Mouse (Mus musculus) spleen, adult 18-20 months (tissue): ENCODE measurements around the gene Smchd1.
"Not testable (repeated sequence)": the region's sequence is repeated elsewhere in the genome, so short reads cannot be mapped to it uniquely, and the experiment has no call there.

Experiments used
- DNase-seq, 2 experiments: peaks; one replicate each; pipeline ENCODE4 v3.0.0; 2022; ENCODE audit warnings: mixed read lengths in 2 of 2

Gene Smchd1

DNA sequence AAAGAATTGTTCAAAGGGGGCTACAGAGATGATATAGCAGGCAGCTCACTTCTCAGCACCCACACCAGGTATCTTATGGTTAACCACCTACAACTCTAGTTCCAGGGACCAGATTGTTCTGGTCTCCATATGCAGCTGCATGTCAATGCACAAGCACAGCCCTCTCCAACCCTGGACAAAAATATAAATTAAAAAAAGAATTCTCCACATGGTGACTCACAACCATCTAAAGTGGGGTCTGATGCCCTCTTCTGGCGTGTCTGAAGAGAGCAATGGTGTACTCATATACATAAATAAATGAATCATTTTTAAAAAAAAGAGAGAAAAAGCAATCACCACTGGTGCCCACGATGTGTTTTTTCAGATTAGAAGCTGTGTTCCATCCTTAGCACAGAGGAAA lies 30.4 kb downstream of the Smchd1 start:
- DNase-seq: no peak

- no peak for DNase-seq
These were observed 31.0 kb downstream of the Smchd1 start for GRCm38 (mm10) chr17:71444126-71444525.

- DNase-seq: no peak
These were observed 31.9 kb downstream of the Smchd1 start for GRCm38 (mm10) chr17:71443273-71443672.

DNA sequence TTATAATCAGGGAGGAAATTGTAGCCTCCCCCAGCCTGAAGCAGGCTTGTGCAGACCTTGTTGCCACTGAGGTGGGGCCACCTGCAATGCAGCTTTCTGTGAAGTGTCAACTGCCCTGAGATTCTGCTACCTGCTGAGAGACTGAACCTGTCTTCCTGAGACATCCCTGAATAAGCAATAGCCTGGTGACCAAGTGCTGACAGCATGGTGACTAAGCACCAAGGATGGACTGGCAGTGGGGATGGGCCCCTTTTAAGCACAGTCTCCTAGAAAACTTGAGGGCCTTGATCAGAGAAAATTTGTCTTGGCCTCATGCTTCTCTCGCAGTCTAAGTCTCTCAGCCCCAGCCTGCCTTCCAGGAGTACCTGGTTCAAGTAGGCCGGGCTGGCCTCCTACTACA lies 52.6 kb downstream of the Smchd1 start:
- not testable (repeated sequence) for DNase-seq

DNA sequence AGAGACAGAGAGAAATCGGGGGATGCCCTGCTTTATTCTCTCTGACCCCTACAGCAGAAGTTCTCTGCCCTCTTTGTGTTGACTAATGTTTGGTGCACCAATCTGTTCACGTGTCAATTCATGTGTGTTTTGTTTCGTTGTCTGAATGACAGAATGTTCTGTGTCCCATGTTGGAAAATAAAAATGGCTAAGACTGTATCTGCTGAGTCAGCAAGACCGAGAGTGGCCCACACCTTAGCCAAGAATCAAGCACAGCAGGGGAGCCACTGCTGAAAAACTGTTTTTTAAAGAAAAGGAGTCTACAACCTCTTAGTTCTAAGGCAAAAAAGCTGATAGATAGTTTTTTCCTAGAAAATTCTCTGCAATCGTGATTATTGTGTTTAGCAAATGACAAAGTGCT lies 55.7 kb downstream of the Smchd1 start:
- not testable (repeated sequence) for DNase-seq

- no peak for DNase-seq
These were observed 58.1 kb downstream of the Smchd1 start for GRCm38 (mm10) chr17:71417008-71417407.

- DNase-seq: no peak
These were observed 87.7 kb downstream of the Smchd1 start for GRCm38 (mm10) chr17:71387401-71387800.

DNA sequence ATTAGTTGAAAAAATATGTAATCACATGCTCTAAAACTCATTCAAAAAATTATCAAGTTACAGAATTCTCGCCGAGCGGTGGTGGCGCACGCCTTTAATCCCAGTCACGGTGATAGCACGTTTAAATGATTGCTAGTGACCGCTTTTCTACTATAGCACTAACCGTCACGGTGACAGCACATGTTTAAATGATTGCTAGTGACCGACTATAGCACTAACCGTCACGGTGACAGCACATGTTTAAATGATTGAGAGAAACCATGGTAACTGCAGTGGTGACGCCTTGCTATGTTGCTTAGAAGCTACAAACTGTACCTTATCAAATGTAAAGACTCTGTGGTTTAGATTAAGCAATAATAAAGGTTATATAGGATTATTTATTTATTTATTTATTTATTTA lies 94.8 kb downstream of the Smchd1 start:
- no peak for DNase-seq

DNA sequence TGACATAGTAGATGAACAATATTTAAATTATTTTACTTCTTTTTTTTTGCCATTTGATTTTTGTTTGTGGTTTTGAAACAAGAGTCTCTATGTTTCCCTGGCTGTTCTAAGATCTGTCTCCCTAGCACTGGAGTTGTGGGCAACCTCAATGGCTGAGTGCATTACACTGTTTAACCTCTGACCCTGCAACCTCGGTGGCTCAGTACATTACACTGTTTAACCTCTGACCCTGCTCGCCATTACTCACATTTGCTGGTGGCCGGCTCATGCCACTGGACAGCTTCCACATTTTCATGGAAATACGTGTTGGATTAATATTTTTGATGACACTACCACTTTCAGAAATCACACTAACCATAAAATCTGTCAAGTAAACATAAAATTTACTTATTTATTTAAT lies 97.2 kb downstream of the Smchd1 start:
- DNase-seq: no peak

- no peak for DNase-seq
These were observed 119.6 kb downstream of the Smchd1 start for GRCm38 (mm10) chr17:71355526-71355925.

- no peak for DNase-seq
These were observed 120.9 kb downstream of the Smchd1 start for GRCm38 (mm10) chr17:71354205-71354604.

GRCm38 (mm10) chr17:71348188-71348587 lies 127.0 kb downstream of the Smchd1 start:
- DNase-seq: no peak

- no peak for DNase-seq
These were observed 133.1 kb downstream of the Smchd1 start for GRCm38 (mm10) chr17:71342006-71342405.

DNA sequence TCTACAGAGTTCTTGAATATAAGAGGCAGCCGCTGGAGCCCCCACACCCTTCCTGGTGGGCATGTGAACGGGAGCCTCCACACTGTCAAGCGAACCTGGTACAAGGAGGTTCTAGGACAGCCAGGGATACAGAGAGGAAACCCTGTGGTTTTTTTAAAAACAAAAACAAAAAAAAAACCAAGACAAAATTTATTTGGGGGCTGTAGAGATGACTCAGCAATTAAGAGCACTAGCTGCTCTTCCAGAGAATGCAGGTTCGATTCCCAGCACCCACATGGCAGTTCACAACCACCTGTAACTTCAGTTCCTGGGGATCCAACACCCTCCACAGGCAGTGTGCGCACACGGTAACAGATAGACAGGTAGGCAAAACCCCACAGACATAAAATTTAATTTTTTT lies 136.5 kb downstream of the Smchd1 start:
- no peak for DNase-seq

- DNase-seq: no peak
These were observed 137.6 kb downstream of the Smchd1 start for GRCm38 (mm10) chr17:71337546-71337945.

- no peak for DNase-seq
These were observed 138.7 kb downstream of the Smchd1 start for GRCm38 (mm10) chr17:71336421-71336820.

GRCm38 (mm10) chr17:71332298-71332697 lies 142.8 kb downstream of the Smchd1 start:
- DNase-seq: no peak

DNA sequence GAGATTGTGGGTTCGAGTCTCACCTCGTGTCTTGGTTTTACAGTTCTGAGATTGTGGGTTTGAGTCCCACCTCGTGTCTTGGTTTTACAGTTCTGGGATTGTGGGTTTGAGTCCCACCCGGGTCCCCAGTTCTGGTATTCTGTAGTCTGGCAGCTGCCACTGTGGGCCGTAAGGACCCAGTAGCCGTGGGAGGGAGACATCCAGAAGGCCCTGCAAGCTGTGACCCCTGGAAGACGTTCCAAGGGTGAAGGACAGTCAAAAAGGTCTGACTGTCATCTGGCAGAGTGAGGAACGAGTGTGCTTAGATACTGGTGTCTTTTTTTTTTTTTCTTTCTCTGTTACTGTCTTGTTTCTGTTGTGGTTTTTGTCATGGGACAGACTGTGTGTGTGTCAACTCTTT lies 154.4 kb downstream of the Smchd1 start:
- not testable (repeated sequence) for DNase-seq

- DNase-seq: no peak
These were observed 155.8 kb downstream of the Smchd1 start for GRCm38 (mm10) chr17:71319361-71319760.

DNA sequence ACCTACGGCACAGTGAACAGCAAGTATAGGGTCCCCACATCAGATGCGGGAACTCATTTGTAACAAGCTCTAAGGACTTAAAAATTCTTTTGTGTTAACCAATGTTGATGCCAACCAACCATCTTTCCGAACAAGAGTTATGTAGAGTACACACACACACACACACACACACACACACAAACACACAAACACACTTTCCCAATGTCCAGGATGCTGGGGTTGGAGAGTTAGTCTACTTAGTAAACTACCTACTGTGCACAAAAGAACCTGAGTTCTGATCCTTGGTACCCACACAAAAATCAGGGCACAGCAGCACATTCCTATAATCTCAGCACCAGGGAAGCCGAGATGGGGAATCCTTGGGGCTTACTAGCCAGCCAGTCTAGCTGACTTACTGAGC lies 157.6 kb downstream of the Smchd1 start:
- no peak for DNase-seq

DNA sequence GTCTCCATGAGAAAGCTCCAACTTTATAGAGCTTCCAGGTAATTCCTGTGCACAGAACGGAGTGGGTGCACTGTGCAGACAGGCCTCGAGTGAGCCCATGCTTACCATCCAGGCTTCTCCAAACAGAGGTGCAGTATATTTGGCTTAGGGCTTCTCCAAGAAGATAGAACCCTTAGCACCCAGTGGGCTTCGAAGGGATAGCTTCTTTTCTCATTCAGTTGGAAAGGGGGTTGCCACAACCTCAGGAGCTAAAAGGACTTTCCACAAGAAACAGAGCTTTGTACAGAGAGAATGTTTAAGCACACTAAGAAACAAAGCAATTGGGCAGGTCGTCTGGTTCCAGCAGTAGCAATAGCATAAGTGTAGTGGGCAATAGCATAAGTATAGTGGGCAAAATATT lies 160.8 kb downstream of the Smchd1 start:
- no peak for DNase-seq

DNA sequence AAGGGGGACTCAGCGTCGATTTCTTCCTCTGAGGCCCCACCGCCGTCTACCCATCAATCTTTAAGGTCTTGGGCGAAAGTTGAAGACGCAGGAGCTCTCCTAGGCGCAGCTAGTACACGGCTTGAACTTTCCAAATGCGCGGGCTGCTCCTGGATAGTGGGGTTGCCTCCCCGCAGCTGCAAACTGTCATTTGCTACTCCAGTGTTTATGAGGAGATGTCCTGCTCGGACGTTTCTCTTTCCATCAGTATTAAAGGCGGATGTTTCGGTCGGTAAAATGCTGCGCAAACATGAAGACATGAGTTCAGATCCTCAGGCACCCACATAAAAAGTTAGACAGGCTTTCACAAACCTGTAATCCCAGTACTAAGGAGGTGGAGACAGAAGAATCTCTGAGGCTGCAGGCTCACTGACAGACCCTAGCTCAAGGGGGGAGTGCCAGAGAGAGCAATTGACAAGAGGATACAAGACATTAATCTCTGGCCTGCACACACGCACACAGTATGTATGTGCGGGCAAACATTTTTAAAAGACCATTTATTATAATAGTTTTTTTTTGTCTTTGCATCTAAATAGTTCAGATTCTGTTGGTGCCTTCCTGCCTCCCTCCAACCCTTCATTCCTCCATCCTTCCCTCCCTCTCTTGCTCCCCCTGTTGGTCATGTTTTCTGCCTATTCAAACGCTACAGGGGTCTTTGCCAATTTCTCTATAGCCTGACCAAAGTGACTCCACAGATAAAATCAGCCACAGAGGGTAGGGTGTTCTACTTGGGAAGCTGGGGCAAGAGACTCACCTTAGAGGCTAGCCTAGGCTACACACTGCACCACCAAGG lies 163.6 kb downstream of the Smchd1 start, which contains the start of gene Emilin2:
Gene Emilin2 (minus strand): TSS at position 639 of the 832 bp plus-strand sequence.
- peak in 1 of 2 experiments; percentile 31 for DNase-seq

- DNase-seq: peak; percentile 33 to 55
These were observed 164.4 kb downstream of the Smchd1 start for GRCm38 (mm10) chr17:71310486-71311339.
